Mouse (Mus musculus): ENCODE results near the gene Slc25a35.
"Not testable (repeated sequence)": the region's sequence is repeated elsewhere in the genome, so short reads cannot be mapped to it uniquely, and the experiment has no call there.

The Slc25a35 gene

DNA sequence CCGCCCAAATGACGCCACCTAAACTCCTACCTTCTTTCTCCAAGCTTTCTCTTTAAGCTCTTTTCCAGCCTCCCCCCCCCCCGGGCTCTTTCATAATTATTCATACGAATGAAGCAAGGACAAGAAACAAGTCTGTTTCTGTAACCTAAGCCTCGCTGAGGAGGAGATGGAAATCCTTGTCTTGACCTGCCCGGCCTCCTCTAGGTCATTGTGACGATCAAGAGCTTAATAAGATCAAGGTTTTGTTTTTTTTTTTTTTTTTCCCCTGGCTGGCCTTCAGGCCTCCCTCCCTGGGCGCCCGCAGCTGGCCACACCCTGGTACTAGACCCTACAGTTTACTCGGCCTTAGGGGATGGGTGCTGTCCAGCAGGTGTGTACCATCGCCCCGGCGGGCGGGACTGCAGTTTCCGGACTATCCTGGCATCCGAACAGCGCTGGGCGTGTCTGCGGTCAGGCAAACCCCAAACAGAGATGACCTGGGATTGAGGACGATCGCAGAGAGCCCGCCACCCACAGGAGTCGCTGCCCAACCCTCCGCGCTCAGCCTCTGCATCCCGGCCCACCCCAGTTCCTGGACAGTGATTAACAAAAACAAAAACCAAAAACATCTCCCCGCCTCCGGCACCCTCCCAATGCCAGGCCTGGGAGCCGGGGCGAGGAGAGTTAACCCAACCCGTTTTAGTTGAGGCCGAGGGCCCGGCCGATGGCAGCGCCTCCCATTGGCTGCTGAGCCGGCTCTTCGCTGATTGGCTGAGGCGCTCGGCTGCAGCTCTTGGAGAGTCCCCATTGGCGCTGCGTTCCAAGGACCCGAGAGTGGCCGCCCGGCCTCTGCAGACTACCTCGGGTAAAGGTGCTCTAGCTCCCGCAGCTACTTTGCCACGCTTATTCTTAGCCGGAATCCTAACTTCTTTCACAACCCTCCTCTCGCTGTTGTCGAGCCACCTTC, at the start of gene Slc25a35:
Gene Slc25a35 (plus strand): TSS at position 795 of the 946 bp plus-strand sequence.
- in situ Hi-C loops (cut with MboI; ENCODE audit: unreplicated experiment in 2 of 2): loop anchor here (5.0 to 10.0 kb wide), 2 partner anchors 65 to 67 kb away; no protein-coding TSS in a partner anchor

DNA sequence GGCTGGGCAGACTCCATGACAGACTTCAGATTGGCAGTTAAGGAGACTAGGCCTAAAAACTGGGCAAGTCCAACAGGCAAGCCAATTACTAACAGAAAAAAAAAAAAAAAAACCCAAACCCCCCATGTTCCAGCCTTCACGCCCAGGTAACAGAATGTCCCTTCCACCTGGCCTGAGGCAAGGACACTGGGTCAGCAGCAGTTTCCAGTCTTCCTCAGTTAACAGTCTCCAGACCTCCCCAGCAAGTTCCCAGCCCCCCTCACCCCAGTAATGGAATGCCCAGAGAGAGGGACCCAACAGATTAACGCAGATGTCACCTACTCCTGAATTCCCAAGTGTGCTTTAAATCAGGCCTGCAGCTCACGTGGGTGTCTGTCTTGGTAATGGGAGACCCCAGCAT, 44.7 kb upstream of the Slc25a35 start:
- in situ Hi-C loops (cut with MboI; ENCODE audit: unreplicated experiment in 2 of 2): no loop called here

DNA sequence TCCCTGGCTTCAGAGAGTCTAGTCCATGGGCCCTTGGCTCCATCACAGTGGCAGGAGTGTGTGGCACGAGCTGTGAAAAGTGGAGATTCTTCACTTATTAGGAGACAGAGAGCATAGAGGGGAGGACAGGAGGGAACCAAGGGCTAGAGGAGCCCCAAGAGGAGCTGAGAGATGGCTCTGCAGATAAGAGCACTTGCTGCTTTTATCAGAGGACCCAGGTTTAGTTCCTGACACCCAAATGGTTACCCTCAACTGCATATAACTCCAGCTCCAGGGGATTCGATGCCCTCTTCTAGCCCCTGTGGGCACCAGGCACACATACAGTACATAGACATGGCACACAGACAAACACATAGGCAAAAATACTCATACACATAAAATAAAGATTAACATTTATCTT, 43.2 kb upstream of the Slc25a35 start:
- in situ Hi-C loops (cut with MboI; ENCODE audit: unreplicated experiment in 2 of 2): no loop called here

DNA sequence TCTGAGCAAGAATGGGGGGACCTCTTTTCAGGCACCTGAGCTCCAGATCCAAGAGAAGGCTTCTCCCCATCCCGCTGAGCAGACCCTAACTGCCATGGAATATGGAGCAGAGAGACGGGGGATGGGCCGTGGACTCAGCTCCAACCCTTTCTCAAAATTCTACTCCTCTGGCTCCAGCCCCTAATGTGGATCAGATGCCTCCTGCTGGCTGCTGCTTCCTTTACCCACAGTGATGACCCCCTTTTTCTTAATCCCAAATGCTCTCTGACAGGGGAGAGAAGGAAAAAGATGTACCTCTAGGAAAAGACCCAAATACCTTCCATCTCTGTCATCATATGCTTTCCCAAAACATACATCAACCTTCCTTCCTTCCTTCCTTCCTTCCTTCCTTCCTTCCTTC, 41.0 kb upstream of the Slc25a35 start, which contains the start of gene Odf4:
Gene Odf4 (minus strand): TSS at position 101 of the 400 bp plus-strand sequence.
- in situ Hi-C loops (cut with MboI; ENCODE audit: unreplicated experiment in 2 of 2): no loop called here

DNA sequence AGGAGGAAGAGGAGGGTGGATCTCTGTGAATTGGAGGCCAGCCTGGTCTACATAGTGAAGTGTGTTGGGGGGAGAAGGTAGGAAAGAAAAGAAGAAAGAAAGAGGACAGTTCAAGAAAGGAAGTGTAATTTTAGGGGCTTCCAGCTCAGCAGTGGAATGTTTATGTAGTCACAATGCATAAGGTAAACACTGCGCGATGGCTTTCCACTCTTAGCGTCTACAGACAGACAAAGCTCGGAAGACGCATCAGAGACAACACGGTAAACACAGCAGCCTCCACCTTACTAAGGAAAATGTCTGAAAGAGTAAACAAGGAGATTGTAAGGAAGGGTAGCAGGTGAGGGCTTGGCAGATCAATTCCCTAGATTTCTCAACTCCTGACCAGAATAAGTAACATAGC, 38.0 kb upstream of the Slc25a35 start:
- in situ Hi-C loops (cut with MboI; ENCODE audit: unreplicated experiment in 2 of 2): no loop called here

DNA sequence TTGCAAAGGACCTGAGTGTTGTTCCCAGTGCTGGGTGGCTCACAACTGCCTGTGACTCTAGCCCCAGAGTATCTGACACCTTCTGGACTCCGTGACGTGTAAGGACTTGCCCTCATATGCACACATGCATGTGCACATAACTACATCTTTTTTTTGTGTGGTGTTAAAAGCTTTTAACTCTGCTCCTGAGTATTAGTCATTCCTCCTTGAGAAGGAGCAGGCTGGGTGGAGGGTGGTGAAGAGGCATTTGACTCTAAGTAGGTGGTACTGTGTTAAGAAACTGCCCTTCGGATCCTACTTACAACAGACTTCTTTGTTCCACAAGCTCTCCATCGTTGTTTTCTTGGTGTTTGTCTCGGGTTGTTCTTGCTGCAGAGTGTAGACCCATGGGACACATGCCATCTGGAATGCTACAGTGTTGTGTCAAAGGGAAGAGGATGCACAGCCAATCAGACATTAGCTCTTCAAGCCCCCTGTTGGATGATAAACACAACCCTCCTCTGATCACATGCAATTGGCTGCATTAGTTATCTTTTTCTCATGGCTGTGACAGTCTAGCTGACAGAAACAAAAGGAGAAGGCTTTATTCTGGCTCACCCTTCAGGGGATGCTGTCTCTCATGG, 33.9 kb upstream of the Slc25a35 start:
- in situ Hi-C loops (cut with MboI; ENCODE audit: unreplicated experiment in 2 of 2): no loop called here

DNA sequence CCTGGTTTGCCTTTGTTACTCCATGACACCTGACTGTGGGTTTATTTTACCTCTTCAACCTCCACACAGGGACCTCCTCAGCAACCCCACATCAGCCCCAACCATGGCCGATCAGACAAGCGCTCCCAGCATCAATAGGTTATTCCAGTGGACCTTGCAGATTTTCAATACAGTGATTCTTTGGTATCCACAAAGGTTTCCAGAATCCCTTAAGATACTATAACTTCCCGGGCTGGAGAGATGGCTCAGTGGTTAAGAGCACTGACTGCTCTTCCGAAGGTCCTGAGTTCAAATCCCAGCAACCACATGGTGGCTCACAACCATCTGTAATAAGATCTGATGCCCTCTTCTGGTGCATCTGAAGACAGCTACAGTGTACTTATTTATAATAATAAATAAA, 31.0 kb upstream of the Slc25a35 start:
- in situ Hi-C loops (cut with MboI; ENCODE audit: unreplicated experiment in 2 of 2): not testable (repeated sequence)

DNA sequence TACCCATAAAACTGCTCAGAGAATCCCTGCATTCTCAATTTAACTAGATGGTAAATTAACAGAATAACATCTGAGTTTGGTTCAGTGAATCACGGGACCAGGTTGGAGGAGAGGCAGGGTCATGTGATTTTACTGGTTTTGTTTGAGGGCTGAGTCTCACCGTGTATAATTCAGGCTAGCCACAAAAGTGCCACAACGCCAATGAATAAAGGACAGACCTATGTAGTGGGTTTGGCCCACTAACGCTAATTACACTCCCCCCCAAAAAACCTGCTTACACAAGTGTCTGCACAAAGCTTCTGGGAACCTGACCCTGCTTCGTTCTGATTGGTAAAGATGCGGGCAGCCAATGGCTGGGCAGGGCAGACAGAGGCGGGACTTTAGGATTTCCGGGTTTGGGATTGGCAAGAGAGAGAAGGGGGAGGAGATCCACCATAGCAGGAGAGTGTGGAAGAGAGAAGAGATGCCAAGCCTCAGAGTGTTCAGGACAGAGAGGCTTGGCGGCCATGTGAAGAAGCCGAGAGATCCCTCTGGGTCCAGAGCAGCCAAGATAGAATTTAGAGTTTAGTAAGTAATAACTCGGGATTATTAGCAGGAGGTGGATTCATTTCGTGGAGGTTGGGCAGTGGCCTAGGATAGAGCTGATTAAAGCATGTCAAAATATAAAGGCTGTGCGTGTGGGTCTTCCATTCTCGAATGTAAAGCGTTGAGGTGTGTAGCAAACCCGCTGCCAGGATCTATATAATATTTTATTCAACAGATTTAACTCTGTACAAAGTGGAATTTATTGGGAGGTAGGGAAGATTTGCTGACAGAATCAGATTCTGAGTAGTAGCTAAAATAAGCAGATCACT, 28.3 kb upstream of the Slc25a35 start:
- in situ Hi-C loops (cut with MboI; ENCODE audit: unreplicated experiment in 2 of 2): no loop called here

DNA sequence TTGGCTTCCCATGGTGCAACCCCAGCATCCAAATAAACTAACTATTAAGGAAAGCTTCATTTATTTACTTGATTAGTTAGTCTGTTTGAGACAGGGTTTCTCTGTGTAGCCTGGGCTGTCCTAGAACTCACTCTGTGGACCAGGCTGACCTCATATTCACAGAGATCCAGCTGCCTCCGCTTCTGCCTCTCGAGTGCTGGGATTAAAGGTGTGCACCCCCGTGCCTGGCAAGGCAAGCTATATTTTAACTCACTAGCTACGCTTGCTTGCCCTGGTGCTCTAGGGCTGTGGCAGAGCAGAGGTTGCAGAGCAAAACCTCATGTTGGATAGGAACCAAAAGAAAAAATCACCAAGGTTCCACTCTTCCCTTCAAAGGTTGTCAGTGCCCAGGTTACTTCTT, 27.4 kb upstream of the Slc25a35 start:
- in situ Hi-C loops (cut with MboI; ENCODE audit: unreplicated experiment in 2 of 2): no loop called here

DNA sequence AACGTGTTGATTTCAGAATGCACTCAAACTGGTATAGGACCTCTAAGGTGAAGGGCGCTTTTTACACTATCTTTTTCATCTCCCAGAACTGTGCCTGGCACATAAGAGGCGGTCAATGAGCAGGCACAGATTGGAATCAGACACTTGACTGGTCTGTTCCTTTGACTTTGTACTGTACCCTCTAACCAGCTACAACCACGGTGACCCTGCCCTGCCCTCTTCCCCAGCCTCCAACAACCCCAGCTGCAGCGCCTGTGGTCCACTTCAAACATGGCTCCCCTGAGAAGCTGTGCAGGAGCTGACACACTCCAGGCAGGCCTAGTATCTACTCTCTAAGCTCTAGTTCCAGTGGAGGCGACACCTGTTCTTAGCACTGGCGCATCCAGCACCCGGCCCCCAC, 25.2 kb upstream of the Slc25a35 start:
- in situ Hi-C loops (cut with MboI; ENCODE audit: unreplicated experiment in 2 of 2): no loop called here

DNA sequence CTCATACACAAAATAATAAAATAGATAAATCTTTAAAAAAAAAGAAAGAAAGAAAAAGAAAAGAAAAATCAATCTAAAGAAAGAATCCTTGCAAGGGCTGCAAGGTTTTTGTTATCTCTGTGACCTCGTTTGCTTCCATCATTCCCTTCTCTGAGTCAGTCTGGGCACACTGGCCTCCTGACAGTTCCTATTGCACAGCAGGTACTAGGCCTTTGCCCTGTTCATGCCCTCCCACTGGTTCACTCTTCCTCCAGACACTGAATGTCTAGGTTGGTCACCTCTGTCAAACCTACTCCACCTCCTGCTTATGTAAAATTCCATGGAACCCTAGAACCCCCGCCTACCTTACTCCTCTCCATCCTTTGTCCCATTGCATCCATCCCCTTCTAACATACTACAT, 22.7 kb upstream of the Slc25a35 start:
- in situ Hi-C loops (cut with MboI; ENCODE audit: unreplicated experiment in 2 of 2): no loop called here

DNA sequence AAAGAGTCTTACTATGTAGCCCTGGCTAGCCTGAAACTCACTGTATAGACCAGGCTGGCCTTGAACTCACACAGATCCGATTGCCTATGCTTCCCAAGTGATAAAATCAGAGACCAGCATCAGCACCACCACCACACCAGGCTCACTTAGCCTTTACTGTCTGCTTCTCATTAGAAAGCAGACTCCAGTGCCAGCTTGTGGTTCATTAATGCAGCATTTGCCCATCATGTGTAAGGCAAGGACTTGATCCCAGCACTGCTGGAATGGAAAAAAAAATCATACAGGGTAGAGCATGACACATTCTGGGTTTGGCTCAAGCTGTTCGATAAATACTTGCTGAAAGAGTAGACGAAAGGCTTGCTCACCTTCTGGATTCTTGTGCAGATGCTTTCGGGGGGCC, 21.9 kb upstream of the Slc25a35 start:
- in situ Hi-C loops (cut with MboI; ENCODE audit: unreplicated experiment in 2 of 2): no loop called here

DNA sequence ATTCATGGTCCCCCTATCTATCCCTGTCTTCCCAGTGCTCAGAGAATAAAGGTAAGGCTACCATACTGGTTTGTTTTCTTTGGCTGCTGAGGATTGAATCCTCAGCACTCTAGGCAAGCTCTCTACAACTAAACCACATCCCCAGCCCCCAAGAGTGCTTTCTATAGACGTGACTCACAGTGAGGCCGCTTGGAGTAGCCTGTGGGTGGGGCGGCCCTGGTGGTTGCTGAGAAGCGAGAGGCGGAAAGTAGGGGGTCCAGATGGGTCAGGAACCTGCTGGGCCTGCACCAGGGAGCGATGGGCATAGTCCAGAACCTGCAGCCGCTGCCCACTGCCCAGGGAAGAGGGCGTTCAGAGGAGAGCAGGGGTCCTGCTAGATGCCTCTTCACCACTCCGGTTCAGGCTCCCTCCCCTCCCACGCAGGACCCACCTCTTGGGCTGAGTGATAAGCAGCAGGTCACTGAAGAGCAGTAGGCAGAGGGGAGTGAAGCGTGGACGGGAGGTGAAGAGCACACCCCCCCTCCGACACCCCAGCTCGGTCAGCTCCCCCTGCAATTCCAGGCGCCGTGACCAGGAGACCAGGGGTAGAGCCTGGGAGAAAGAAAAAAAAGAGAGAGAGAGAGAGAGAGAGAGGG, 21.0 kb upstream of the Slc25a35 start:
- in situ Hi-C loops (cut with MboI; ENCODE audit: unreplicated experiment in 2 of 2): no loop called here

DNA sequence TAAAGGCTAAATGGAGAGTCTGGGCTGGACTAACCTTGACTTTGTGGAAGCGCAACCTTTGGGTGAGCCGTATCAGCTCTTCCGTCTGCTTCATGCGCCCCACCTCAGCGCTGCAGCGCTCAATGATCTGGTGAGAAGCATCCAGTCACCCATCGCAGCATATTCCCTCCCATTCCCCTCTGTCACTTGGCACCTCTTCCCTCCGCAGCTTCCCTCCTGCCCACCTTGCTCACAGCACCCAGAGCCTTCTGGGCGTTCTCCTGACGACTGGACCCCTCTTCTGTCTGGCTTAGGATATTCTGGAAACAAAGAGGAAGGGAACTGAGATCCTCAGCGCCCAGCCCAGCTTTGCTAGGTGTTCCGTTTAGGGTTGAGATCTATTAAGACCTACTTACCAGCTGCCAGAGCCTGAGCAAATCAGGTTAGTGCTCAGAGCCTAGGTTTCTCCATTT, 20.4 kb upstream of the Slc25a35 start:
- in situ Hi-C loops (cut with MboI; ENCODE audit: unreplicated experiment in 2 of 2): no loop called here

DNA sequence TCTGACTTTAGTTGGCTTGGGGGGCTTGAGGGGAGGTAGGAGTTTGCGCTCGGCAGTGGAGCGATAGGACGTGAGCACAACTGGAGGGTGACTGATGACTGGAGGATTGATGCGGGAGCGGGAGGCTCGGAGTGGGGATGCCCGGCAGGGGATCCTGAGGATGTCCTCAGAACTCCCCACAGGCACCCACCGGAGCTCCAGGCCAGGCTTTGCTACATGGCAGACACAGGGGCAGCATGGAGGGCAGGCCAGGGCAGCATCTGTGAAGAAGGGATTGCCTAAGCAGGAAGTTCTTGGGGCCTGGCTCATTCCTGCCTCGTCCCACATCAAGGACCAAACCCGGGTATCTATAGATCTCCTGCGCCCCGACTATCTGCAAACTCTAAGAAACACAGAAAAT, 14.0 kb upstream of the Slc25a35 start:
- in situ Hi-C loops (cut with MboI; ENCODE audit: unreplicated experiment in 2 of 2): no loop called here

DNA sequence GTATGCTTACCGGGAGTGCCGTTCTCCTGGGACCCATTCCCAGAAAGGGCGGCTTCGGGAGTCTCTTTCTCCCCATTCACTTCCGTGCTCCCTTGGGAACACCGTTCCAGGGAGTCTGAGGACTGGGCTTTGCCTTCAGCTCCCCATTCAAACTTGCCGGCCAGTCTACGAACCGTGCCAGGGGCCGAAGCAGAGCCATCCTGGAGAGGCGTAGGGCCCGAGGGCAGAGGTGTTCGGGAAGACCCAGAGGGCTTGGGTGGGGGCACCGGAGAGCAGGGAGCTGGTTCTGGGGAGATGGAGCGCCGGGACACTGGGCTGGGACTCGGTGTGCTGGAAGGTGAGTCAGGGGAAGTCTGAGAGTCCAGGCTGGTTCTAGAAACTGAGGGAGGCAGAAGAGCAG, 13.5 kb upstream of the Slc25a35 start:
- in situ Hi-C loops (cut with MboI; ENCODE audit: unreplicated experiment in 2 of 2): no loop called here

DNA sequence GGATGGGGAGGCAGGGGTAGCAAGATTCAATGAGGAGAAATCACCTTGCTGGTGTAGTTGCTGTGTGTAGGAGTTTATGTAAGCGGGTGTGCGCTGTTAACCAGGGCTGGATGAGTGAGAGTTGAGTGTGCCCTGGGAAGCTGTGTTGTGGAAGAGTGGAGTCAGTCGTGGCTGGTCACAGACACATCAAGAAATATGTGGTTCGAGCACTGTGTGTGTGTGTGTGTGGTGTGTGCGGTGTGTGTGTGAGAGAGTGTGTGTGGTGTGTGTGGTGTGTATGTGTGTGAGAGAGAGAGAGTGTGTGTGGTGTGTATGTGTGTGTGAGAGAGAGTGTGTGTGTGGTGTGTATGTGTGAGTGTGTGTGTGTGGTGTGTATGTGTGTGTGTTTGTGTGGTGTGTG, 12.5 kb upstream of the Slc25a35 start:
- in situ Hi-C loops (cut with MboI; ENCODE audit: unreplicated experiment in 2 of 2): no loop called here

DNA sequence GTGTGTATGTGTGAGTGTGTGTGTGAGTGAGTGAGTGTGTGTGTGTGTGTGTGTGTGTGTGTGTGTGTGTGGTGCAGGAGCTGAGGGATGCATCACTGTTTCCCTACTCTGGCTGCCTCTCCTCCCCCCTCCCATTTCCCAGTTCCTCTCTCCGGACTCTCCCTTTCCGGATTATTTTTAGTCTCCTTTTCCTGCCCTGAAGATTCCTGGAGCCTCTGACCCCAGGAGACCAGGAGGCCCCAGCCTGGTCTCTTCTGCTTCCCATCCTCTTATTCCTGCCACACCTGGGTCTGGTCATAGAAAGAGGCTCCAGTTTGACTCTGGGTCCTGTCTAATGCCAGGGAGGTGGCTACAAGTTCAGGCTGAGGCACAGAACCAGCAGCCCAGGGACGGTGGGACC, 11.8 kb upstream of the Slc25a35 start:
- in situ Hi-C loops (cut with MboI; ENCODE audit: unreplicated experiment in 2 of 2): no loop called here

DNA sequence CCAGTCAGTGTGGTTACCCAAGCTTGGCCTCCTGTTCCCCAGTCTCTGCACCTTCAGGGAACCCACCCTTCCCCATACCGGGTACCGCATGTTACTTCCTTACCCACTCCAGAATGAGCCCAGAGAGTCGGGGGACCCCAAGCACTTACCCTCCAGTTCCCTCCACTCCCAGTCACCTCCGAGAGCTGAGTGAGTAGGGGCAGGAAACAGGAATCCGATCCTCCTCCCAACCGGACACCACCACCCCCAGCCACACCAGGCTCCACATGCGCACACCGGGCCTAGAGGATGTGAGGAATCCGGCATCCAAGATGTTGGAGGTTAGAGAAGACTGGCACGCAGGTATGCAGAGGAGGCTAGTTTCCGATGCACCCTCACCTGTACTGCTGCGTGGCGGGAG, 11.2 kb upstream of the Slc25a35 start:
- in situ Hi-C loops (cut with MboI; ENCODE audit: unreplicated experiment in 2 of 2): no loop called here

DNA sequence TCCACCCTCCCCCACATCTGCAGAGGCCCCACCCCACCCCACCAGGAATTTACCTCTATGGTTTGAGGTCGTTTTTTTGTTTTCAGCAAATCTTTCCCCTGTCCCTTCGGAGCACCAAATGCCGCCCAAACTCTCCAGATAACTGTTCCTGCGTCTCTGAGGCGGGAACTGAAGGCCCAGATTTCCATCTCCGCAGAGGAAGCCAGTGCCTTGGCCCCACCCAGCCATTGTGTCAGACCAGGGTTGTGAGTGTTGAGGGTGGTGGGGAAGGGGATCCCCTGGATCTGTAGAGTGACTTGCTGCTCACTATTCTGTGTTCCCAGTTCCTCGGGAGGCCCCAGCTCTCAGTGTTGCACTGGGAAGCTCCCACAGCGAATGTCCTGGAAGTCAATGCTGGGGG, 10.6 kb upstream of the Slc25a35 start, which contains the start of gene Arhgef15:
Gene Arhgef15 (minus strand): TSS at position 173 of the 400 bp plus-strand sequence.
- in situ Hi-C loops (cut with MboI; ENCODE audit: unreplicated experiment in 2 of 2): no loop called here
